Mouse (Mus musculus) MN1 (cell line): ENCODE results near the gene Tbl1xr1.

ENCODE experiments used
- DNase-seq: peaks from one replicate; pipeline ENCODE4 v3.0.0-alpha.2; 2016; ENCODE audit warnings: low spot score

Gene Tbl1xr1

DNA sequence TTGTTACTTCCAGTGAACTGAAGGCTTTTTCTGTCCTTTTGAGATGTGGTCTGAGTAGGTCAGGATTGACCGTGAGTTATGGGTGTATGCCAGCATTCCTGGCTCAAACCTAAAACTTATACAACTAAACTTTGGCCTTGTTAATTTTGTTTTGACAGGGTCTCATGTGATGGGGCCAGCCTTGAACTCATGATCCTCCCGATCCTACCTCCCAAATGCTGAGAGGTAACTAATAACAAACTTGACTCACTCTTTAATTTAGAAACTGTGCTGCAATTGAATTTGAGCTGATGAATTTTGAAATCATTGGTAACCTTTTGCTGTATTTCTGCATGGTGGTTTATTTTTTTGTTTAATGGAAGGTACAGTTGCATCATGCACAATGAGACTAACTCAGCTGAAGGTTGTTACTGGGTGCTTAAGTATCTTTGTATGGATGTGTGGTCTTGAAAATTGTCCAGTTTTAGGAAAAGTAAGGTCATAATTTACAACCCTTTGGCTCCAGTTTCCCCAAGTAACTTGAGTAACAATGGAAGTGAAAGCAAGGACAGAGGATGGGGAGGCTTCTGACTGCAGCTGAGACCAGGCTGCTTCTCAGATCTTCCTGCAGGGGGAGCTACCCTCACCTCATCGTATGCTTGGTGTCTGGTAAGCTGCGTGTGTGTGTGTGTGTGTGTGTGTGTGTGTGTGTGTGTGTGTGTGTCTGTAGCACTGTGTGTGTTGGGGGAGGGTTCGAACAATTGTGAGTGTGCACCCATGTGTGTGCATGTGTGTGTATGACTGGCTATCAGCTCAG is 66.6 kb downstream of the Tbl1xr1 start:
- no peak for DNase-seq

- DNase-seq: no peak
Observed at GRCm38 (mm10) chr3:22144255-22144654, 67.8 kb downstream of the Tbl1xr1 start.

GRCm38 (mm10) chr3:22147433-22147927 is 71.0 kb downstream of the Tbl1xr1 start:
- no peak for DNase-seq

DNA sequence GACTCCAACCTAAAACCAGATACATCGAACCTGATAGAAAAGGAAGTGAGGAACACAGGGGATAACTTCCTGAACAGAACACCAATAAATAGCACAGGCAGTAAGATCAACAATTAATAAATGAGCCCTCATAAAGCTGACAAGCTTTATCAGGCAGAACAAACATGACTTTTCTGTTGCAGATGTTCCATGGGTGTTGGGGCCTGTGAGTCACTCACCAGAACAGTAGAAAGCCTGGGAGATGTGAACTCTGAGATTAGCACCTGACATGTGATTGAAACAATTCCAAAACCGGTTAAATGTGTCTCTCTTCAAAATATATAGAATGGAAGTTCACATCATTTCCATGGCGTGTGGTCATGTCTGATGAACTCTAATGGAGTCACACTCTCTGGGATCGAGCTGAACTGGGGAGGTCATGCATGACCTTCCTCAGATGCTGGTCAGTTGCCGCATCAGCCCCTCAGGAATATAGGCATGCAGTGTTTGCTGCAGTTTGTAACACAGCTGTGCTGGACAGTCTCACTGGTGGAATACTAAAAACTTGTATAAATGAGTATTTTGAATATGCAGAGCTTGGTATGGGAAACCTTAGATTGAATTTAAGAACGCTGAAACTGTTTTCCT is 72.0 kb downstream of the Tbl1xr1 start:
- peak; percentile 15 for DNase-seq

DNA sequence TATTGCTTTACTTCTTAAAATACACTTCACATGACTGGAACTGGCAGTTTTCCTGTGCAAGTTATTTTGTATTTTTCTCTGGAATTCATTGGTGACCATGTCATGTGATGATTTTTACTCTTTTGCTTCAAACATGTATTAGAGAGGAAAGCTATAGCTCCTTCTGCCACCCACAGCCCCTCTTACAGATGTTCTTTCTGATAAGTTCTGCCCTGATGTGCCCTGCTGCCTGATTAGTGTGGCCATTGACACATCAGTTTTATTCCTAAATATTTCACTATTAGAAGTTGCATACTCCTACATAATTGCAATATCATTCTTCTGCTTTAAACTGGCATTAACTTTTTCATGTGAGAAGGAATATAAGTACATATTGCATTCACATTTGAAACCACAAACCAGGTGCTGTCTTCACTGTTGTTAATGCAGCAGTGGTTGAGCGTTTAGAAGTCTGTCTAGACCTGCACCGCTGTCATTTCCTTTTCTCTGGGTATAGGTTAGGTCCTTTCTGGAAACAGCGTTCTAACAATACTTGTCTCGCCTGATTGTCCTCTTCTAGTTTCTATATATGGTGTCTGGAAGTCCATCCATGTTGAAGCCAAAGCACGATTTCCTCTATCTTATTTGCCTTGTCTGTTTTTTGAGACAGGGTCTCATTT is 74.5 kb downstream of the Tbl1xr1 start:
- DNase-seq: no peak

DNA sequence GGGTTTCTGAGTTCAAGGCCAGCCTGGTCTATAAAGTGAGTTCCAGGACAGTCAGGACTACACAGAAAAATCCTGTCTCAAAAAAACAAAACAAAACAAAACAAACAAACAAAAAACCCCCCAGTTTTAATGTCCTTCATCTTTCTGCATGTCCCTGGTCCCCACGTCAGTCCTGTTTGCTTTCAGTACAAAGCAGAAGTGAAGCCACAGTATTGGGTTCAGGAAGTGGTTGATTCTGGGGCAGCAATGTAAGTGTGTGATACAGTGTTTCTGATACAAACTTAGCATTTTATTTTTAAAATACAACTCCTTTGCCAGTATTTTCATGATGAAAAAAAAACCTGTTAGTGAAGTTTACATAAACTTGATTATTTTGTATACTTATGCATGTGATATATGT is 76.3 kb downstream of the Tbl1xr1 start:
- DNase-seq: no peak

DNA sequence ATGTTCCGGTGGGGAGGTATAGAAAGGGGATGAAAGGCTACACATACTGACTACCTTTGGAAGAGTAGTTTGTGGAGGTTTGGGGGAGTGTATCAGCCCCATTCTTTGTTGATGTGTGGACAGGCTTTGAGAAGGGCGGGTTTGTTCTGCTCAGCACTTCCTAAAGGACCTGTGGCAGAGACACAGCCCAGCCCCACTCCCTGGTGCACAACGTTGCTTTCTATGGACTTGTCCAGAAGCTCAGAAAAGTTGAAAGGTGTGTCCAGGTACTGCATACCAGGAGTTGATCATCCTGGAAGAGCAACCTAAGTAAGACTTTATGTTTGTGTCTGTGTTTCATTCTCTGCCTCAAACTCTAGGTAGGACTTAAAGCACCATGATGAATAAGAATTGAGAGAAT is 78.1 kb downstream of the Tbl1xr1 start:
- no peak for DNase-seq

DNA sequence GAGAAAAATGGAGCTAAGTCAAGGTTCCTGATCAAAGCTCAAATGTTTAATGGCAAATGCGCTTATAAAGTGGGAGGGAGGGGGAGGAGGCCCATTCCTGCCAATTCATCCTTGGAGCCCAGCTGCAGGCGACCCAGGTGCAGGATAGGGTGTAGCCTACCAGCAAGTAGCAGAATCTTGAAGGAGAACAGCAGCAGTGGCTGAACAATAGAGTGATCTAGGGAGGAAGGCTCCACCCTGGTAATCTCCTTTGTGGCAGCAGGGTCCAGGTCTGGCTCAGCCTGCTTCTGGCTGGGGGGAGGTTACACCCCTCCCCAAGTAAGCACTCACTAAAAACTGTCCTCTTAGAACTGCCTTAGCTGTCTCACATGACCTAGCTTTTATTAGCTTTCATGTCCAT is 79.9 kb downstream of the Tbl1xr1 start:
- no peak for DNase-seq

- no peak for DNase-seq
Observed at GRCm38 (mm10) chr3:22162948-22163347, 86.5 kb downstream of the Tbl1xr1 start.

GRCm38 (mm10) chr3:22167856-22168255 is 91.4 kb downstream of the Tbl1xr1 start:
- no peak for DNase-seq

- DNase-seq: no peak
Observed at GRCm38 (mm10) chr3:22168432-22168831, 92.0 kb downstream of the Tbl1xr1 start.

DNA sequence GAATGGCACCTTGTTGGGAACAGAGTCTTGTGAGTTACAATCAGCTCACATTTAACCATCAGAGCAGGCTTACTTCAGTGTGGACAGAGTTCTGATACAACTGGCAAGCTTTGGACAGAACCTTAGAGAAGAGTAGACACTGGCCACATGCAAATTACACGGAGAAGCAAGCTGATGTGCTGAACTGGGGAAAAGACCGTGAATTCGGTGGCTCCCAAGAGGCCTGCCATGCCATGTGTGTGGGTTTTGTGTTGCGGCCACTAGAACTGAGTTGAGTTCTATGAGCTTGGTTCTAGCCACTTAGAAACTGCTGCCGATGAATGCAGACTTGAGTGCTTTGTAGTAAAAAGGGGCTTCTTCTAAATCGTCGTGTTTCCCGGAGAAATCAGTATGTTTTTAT is 95.1 kb downstream of the Tbl1xr1 start:
- DNase-seq: no peak

DNA sequence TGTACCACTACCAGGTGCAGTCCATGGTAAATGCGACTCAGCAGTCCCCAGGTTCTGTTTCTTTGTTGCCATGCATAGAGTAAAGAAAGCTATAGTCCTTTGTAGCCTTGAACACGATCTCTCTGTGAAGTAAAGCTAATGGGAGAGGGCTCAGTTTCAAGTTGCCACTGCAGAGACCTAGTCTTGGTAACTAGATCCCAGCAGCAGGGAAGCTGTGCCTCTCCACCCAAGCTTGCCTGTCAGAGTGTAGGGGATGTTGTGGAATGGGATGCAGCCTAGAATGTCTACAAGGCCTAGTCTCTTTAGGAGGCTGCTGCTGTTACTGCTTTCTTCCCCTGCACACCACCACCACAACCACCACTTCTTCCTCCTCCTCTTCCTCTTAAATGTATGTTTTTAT is 96.0 kb downstream of the Tbl1xr1 start:
- DNase-seq: no peak

DNA sequence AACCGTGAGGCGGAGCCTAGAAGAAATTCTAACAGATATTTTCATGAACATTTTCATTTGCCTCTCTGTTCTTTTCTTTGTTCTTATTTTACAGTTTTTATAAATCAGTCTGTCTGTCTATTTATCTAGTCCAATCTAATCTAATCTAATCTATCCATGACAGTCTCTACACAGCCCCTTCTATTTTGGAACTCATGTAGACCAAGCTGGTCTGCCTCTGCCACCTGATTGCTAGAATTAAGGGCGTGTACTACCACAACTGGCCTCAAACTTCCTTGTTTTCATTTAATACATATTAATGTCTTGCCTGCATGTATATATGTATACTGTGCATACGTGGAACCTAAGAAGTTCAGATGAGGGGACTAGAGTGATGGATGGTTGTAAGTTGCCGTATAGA is 96.7 kb downstream of the Tbl1xr1 start:
- no peak for DNase-seq

DNA sequence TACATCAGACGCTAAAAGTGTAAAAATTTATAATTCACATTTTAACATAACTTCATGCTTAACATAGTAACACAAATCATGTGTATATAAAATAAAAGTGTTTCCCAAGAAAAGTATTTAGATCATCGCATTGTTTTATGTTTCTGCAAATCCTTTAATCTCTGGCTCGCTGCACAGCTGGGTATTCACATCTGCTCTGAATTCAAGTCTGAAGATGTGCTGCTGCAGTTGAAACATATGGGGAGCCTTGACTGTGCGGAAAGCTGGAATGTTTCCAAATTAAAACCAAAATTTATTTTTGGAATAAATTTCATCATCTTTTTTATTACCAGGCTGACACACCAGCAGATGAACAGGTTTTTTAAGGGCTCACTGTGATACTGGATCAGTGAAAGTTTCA is 97.8 kb downstream of the Tbl1xr1 start:
- DNase-seq: no peak

GRCm38 (mm10) chr3:22180076-22180475 is 103.6 kb downstream of the Tbl1xr1 start:
- no peak for DNase-seq

GRCm38 (mm10) chr3:22181026-22181425 is 104.6 kb downstream of the Tbl1xr1 start:
- DNase-seq: no peak

DNA sequence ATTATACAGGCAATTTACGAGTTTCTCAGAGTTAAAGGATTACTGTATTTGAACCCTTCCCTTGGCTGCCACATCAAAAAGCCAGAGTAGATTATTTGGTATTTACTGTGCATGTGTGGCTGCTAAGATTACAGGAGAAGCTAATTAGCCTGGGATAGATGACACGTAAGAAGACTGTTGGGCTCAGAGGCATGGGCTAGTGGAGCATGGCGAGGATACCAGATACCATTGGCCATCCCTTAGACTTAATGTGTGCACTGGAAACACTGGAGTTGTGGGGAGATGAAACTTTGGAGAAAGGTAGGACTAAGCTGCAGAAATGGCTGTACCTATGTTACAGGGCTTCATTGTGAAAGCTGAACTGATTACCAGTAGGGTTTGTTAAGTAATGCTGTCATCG is 108.8 kb downstream of the Tbl1xr1 start:
- no peak for DNase-seq

- peak; percentile 64 for DNase-seq
Observed at GRCm38 (mm10) chr3:22190498-22190897, 114.0 kb downstream of the Tbl1xr1 start.

DNA sequence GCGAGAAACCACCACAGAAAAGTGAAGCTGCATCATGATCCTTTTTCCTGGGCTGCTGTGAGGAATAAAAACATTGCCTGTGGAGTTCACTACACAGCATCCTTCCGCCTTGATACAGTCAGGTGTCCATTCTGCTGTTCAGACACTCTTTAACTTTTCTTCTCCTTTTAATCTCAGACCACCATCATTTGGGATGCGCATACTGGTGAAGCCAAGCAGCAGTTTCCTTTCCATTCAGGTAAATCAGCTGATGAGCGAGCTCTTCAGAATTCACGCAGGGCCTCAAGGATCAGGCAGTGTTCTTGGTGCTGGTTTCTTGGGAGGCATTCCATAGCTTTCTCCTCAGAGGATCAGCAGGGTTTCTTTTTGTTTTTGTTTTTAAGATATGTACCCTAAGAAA is 116.5 kb downstream of the Tbl1xr1 start:
- no peak for DNase-seq

- DNase-seq: no peak
Observed at GRCm38 (mm10) chr3:22194185-22194856, 117.9 kb downstream of the Tbl1xr1 start.

- DNase-seq: no peak
Observed at GRCm38 (mm10) chr3:22198802-22199201, 122.3 kb downstream of the Tbl1xr1 start.

- DNase-seq: no peak
Observed at GRCm38 (mm10) chr3:22204186-22204585, 127.7 kb downstream of the Tbl1xr1 start.
